21 mouse cellular contexts compared by ENCODE assay signal in the genomic region with DNA sequence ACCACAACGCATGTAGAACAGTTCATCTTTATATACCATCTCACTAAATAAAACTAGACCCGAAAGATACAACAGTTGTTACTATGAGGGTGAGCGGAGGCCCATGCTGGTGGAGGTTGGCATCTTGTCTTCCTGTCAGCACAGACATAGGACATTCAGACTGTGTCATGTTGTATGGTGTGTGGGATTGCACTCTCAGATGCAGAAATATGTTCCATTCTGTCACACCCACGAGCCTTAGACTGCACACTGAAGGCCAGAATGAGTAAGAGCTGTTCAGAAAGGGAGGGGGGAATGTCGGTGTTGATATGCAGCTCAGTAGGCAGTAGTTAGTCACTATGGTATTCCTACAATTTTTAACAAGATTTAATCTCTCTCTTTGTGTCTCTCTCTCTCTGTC. TPM values are rescaled to one million over a fixed set of nuclear protein-coding genes. Genes with fewer than 3 reads are reported as not detected.
DNase-seq lines count a peak whose midpoint lies in the region; ATAC-seq and TF ChIP-seq lines count a peak whose summit lies in the region.
"Had no signal": no experiment of that assay in that cellular context is flagged by ENCODE, and none has a peak within 500 bp of the region (broad histone marks: within the 10 kb centered on the region; RNA-seq: fewer than 3 reads in every experiment).

No protein-coding gene starts in this region.

- in situ Hi-C loops in CH12.LX (cut with MboI; ENCODE audit: low pct_ligation_motif_present, low pct_unique_long_range_greater_than_20kb, low sequenced_read_pairs) = no loop called here

- H3K4me2 ChIP-seq in CH12.LX (ENCODE audit: insufficient read depth, low read depth, poor library complexity, severe bottlenecking) = no peak overlapping the region
- no peak overlapping the region for H3K4me2 ChIP-seq in heart, embryonic 11.5 days
- H3K4me2 ChIP-seq: hindbrain, embryonic 13.5 days; limb, embryonic 15.5 days; neural tube, embryonic 12.5 days had no signal

- TF ChIP-seq CTCF in CH12.LX (conservative IDR thresholded peaks at IDR 0.05 in 1 of 2, IDR thresholded peaks at IDR 0.05 in 1 of 2; ENCODE audit: low read depth in 2 of 2, low read length in 2 of 2) = no peak

- no peak overlapping the region for H3K9ac ChIP-seq in CH12.LX (ENCODE audit: insufficient read depth, low read depth)
- no peak overlapping the region for H3K9ac ChIP-seq in heart, embryonic 11.5 days (ENCODE audit: low read depth, low read length)
- H3K9ac ChIP-seq: hindbrain, embryonic 13.5 days; limb, embryonic 15.5 days; neural tube, embryonic 12.5 days had no signal

- ATAC-seq in frontal cortex, adult (ENCODE audit: low TSS enrichment) = peak; percentile 96
- ATAC-seq in heart, embryonic 11.5 days (replicated peaks; ENCODE audit: insufficient number of reproducible peaks, low FRiP score, low TSS enrichment) = no peak
- ATAC-seq: forebrain, embryonic 16.5 days had no signal

- no peak overlapping the region for H3K4me3 ChIP-seq in CH12.LX (replicated peaks in 1 of 3; ENCODE audit: low read depth in 2 of 3, low read length in 2 of 3, poor library complexity in 1 of 3)
- H3K4me3 ChIP-seq in heart, embryonic 11.5 days (ENCODE audit: low read depth, low read length) = no peak overlapping the region
- H3K4me3 ChIP-seq in hindbrain, embryonic 10.5 days = no peak overlapping the region
- H3K4me3 ChIP-seq: erythroblast, embryonic 14.5 days; hindbrain, embryonic 13.5 days; limb, embryonic 15.5 days; neural tube, embryonic 12.5 days had no signal

- H3K4me1 ChIP-seq in CH12.LX (ENCODE audit: control insufficient read depth in 1 of 2, insufficient read depth in 2 of 2) = no peaks in the 10 kb centered on the region
- H3K4me1 ChIP-seq in heart, embryonic 11.5 days (ENCODE audit: control insufficient read depth, insufficient read depth, low read length) = no peaks in the 10 kb centered on the region
- H3K4me1 ChIP-seq in hindbrain, embryonic 10.5 days (replicated peaks) = no peaks in the 10 kb centered on the region
- H3K4me1 ChIP-seq: limb, embryonic 15.5 days; neural tube, embryonic 12.5 days had no signal

- WGBS in heart, embryonic 11.5 days (ENCODE audit: insufficient replicate concordance) = 69% methylated on average over 5 of the region's 5 CpGs
- WGBS in hindbrain, embryonic 10.5 days = 83% methylated on average over 5 of the region's 5 CpGs

- no peaks in the 10 kb centered on the region for H3K9me3 ChIP-seq in CH12.LX (replicated peaks; ENCODE audit: low read length)
- H3K9me3 ChIP-seq in heart, embryonic 11.5 days (replicated peaks; ENCODE audit: control insufficient read depth, low read length) = no peaks in the 10 kb centered on the region
- no peaks in the 10 kb centered on the region for H3K9me3 ChIP-seq in hindbrain, embryonic 10.5 days
- H3K9me3 ChIP-seq: hindbrain, embryonic 13.5 days; limb, embryonic 15.5 days; neural tube, embryonic 12.5 days had no signal

- TF ChIP-seq EP300 in CH12.LX (IDR thresholded peaks at IDR 0.05; ENCODE audit: low read length) = no peak

- TF ChIP-seq POLR2A in CH12.LX (IDR thresholded peaks at IDR 0.05; ENCODE audit: low read depth, low read length) = no peak

- no peaks in the 10 kb centered on the region for H3K27me3 ChIP-seq in CH12.LX (replicated peaks)
- H3K27me3 ChIP-seq in heart, embryonic 11.5 days (ENCODE audit: control insufficient read depth, insufficient read depth, low read length) = no peaks in the 10 kb centered on the region
- H3K27me3 ChIP-seq in hindbrain, embryonic 10.5 days (ENCODE audit: insufficient read depth, poor library complexity, severe bottlenecking) = no peaks in the 10 kb centered on the region
- H3K27me3 ChIP-seq: hindbrain, embryonic 13.5 days; limb, embryonic 15.5 days; neural tube, embryonic 12.5 days had no signal

- H3K27ac ChIP-seq in CH12.LX (ENCODE audit: insufficient read depth, low read depth) = no peak overlapping the region
- no peak overlapping the region for H3K27ac ChIP-seq in heart, embryonic 11.5 days (ENCODE audit: low read depth, low read length)
- H3K27ac ChIP-seq in hindbrain, embryonic 10.5 days = no peak overlapping the region
- H3K27ac ChIP-seq: hindbrain, embryonic 13.5 days; limb, embryonic 15.5 days; neural tube, embryonic 12.5 days had no signal

- no peaks in the 10 kb centered on the region for H3K79me2 ChIP-seq in CH12.LX (replicated peaks; ENCODE audit: control insufficient read depth, extremely low read depth, insufficient read depth, poor library complexity, severe bottlenecking)

- no peak for DNase-seq in frontal cortex, postnatal 14 days (ENCODE audit: low spot score in 2 of 2)
- DNase-seq in CH12.LX (ENCODE audit: extremely low read depth) = peak; percentile 16
- DNase-seq in layer of hippocampus, adult 8-10 months (ENCODE audit: low spot score in 2 of 2) = peak; percentile 65 to 75
- DNase-seq in right cerebral cortex, postnatal 10 days (ENCODE audit: low spot score in 2 of 2) = peak; percentile 21 to 40
- DNase-seq in spleen, adult 18-20 months = no peak
- no peak for DNase-seq in hindbrain, embryonic 10.5 days (ENCODE audit: low spot score)
- DNase-seq: adrenal gland, adult 8-10 months; cerebellum, adult 11-12 months; cerebellum, postnatal 36 days; gastrocnemius, postnatal 14 days; heart, postnatal 10 days; lung, postnatal 10 days; thymus, postnatal 14 days had no signal

- dilution Hi-C loops in CH12.LX (cut with MboI; ENCODE audit: extremely low pct_ligation_motif_present, extremely low pct_unique_long_range_greater_than_20kb, low sequenced_read_pairs) = no loop called here

- no peaks in the 10 kb centered on the region for H3K36me3 ChIP-seq in CH12.LX (replicated peaks in 1 of 2; ENCODE audit: control insufficient read depth in 1 of 2, insufficient read depth in 1 of 2, low read length in 1 of 2)
- H3K36me3 ChIP-seq in heart, embryonic 11.5 days (ENCODE audit: control insufficient read depth, insufficient read depth, low read length) = no peaks in the 10 kb centered on the region
- no peaks in the 10 kb centered on the region for H3K36me3 ChIP-seq in hindbrain, embryonic 10.5 days
- H3K36me3 ChIP-seq: hindbrain, embryonic 13.5 days; limb, embryonic 15.5 days; neural tube, embryonic 12.5 days had no signal

- TF ChIP-seq RAD21 in CH12.LX (IDR thresholded peaks at IDR 0.05; ENCODE audit: low read depth, low read length) = no peak

TF ChIP-seq in CH12.LX, 34 proteins besides CTCF, POLR2A, EP300 and RAD21:
- TF ChIP-seq TCF12 (IDR thresholded peaks at IDR 0.05; ENCODE audit: low read depth, low read length) (no peak), MYC (IDR thresholded peaks at IDR 0.05; ENCODE audit: low read depth, low read length) (no peak), POLR2AphosphoS2 (IDR thresholded peaks at IDR 0.05; ENCODE audit: low read depth, low read length) (no peak), UBTF (IDR thresholded peaks at IDR 0.05; ENCODE audit: low read depth, low read length) (no peak), MAZ (IDR thresholded peaks at IDR 0.05; ENCODE audit: low read depth, low read length) (no peak), KAT2A (IDR thresholded peaks at IDR 0.05; ENCODE audit: insufficient replicate concordance, low read length) (no peak), MEF2A (IDR thresholded peaks at IDR 0.05; ENCODE audit: borderline replicate concordance, low read depth, low read length) (no peak), E2F4 (IDR thresholded peaks at IDR 0.05; ENCODE audit: insufficient replicate concordance, low read depth, low read length) (no peak), NELFE (IDR thresholded peaks at IDR 0.05; ENCODE audit: low read depth, low read length) (no peak), HCFC1 (IDR thresholded peaks at IDR 0.05; ENCODE audit: low read depth, low read length) (no peak), JUND (conservative IDR thresholded peaks at IDR 0.05; ENCODE audit: low read depth, low read length) (no peak), ZC3H11A (IDR thresholded peaks at IDR 0.05; ENCODE audit: low read depth, low read length) (no peak), TBP (conservative IDR thresholded peaks at IDR 0.05; ENCODE audit: low read depth, low read length) (no peak), USF2 (conservative IDR thresholded peaks at IDR 0.05; ENCODE audit: low read depth, low read length) (no peak), USF1 (IDR thresholded peaks at IDR 0.05; ENCODE audit: low read depth, low read length) (no peak), CHD1 (IDR thresholded peaks at IDR 0.05; ENCODE audit: low read depth, low read length) (no peak), MAX (IDR thresholded peaks at IDR 0.05; ENCODE audit: low read length) (no peak), ELF1 (IDR thresholded peaks at IDR 0.05; ENCODE audit: low read depth, low read length) (no peak), MAFK (IDR thresholded peaks at IDR 0.05; ENCODE audit: insufficient replicate concordance, low read length) (no peak), PAX5 (IDR thresholded peaks at IDR 0.05; ENCODE audit: low read length) (no peak)

RNA-seq across cellular contexts. Expression of a gene that starts 9.9 kb away (rescaled TPM):
- total RNA-seq in CH12.LX (2012; rRNA removed) (0.04 TPM in 1 of 2 replicates, not detected in the other), CH12.LX (2014; rRNA removed) (0.04 TPM in 1 of 2 replicates, not detected in the other)
- 0.07 and 0.15 TPM in 2 replicates for polyA plus RNA-seq in CH12.LX (2012; ENCODE audit: insufficient read length, low read depth)
- total RNA-seq in layer of hippocampus, adult 8-10 months (2022) = 100 to 1,000 TPM in 3 of 4 experiments, 10 to 100 TPM in 1; 96.6 to 121 (median 109) TPM
- polyA plus RNA-seq in heart, embryonic 11.5 days (2014; fragmentation: Nextera tagmentation; extraction: Ambion mirVana) = 0.13 and 0.25 TPM in 2 replicates
- 0.29 and 0.86 TPM in 2 replicates for polyA plus RNA-seq in hindbrain, embryonic 10.5 days (2016; fragmentation: Nextera tagmentation; extraction: Ambion mirVana)
- total RNA-seq: heart, postnatal 10 days had no signal
- polyA plus RNA-seq: erythroblast, embryonic 14.5 days; large intestine, adult 2 months had no signal

Comparison
In these comparisons a context has a peak if more than half of its experiments do, and no peak if none do; other contexts are left out.
1. DNase-seq: peak in CH12.LX (single experiment), layer of hippocampus, adult 8-10 months (2 of 2) and right cerebral cortex, postnatal 10 days (2 of 2); none in frontal cortex, postnatal 14 days (0 of 2), spleen, adult 18-20 months (0 of 2) and hindbrain, embryonic 10.5 days (single experiment).